Mouse (Mus musculus): ENCODE results near the gene Mrps2. TPM values are rescaled to one million over a fixed set of nuclear protein-coding genes. Genes with fewer than 3 reads are reported as not detected.

Mrps2 gene
- polyA plus RNA-seq (2015; fragmentation: Nextera tagmentation; extraction: Ambion mirVana): 24.9 and 26.5 TPM in 2 replicates

DNA sequence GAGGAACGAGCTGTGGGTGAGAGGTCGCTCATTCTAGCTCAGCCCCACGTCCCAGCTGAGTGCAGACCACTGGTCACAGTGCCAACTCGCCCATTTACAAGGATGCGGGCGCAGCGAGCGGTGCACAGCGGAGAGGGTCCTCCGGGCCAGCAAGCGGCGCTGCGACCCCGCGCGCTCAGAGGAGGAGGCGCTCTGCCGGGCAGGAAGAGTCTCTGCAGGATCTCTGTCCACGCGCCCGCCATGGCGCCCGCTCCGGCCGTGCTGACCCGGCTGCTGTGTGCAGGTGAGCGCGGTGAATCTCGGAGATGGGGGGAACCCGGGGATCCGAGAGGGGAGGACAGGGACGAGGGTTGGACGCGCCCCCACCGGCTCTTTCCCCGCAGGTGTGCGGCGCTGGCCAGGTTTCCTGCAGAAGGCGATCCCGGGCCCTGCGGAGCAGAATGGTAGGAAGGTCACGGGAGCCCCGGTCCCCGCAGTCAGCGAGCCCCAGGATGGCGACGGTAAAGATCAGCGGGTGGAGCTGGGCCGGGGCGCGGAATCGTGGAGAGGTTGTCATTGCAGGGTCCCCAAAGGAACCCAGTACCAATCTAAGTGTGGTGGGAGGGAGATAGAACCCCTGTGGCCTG is at the start of gene Mrps2:
Gene Mrps2 (plus strand): TSS at position 207 of the 626 bp plus-strand sequence.
- 1% methylated on average over 52 of the region's 52 CpGs for WGBS (ENCODE audit: insufficient replicate concordance)
- ATAC-seq: peak; percentile 92
- Histone ChIP-seq H3K36me3 (replicated peaks; ENCODE audit: insufficient read depth, low read length) (peaks cover 14% of the 10 kb centered on the region), H3K4me3 (ENCODE audit: low read depth, low read length) (peak within 1 kb of the TSS; percentile 75), H3K9me3 (ENCODE audit: low read length) (no peaks in the 10 kb centered on the region), H3K9ac (replicated peaks) (peak within 1 kb of the TSS; percentile 88), H3K27me3 (ENCODE audit: insufficient read depth, low read length) (peaks cover 3% of the 10 kb centered on the region; the same call in 1 of the 2 replicates), H3K27ac (ENCODE audit: low read depth) (no peak within 1 kb of the TSS), H3K4me2 (ENCODE audit: low read depth, low read length) (peak within 1 kb of the TSS; percentile 91), H3K4me1 (ENCODE audit: insufficient read depth) (peaks cover 16% of the 10 kb centered on the region)
- TF ChIP-seq EP300 (IDR thresholded peaks at IDR 0.05; ENCODE audit: low read depth) (no peak), CTCF (IDR thresholded peaks at IDR 0.05; ENCODE audit: low read depth) (peak; percentile 89)
- peak; percentile 88 for DNase-seq

DNA sequence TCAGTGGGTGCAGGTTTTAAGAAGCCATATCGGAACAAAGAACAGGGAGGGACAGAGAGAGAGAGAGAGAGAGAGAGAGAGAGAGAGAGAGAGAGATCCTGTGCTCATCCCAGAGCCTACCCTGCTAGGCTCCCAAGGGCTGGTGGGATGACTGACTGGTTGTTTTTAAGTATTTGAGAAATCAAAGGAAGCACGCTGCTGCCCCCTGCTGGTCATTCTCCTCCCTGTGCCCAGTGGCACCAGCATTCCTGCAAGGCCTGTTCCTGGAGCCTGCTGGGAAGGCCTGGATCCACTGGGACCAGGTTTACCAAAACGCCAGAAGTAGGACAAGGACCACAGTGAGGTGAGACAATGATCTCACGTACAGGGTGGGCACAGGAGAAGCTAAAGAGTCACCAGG is 48.0 kb upstream of the Mrps2 start:
- 19% methylated on average over 4 of the region's 4 CpGs for WGBS (ENCODE audit: insufficient replicate concordance)

GRCm38 (mm10) chr2:28423167-28423566 is 44.7 kb upstream of the Mrps2 start:
- DNase-seq (peak; percentile 66), ATAC-seq (no peak)
- no peaks in the 10 kb centered on the region for H3K9me3 ChIP-seq (ENCODE audit: low read length)
- H3K4me3 ChIP-seq (ENCODE audit: low read depth, low read length): no peak overlapping the region
- TF ChIP-seq CTCF (IDR thresholded peaks at IDR 0.05; ENCODE audit: low read depth): peak; percentile 59
- TF ChIP-seq EP300 (IDR thresholded peaks at IDR 0.05; ENCODE audit: low read depth): no peak
- no peaks in the 10 kb centered on the region for H3K4me1 ChIP-seq (ENCODE audit: insufficient read depth)
- no peaks in the 10 kb centered on the region for H3K36me3 ChIP-seq (replicated peaks; ENCODE audit: insufficient read depth, low read length)
- H3K27ac ChIP-seq (ENCODE audit: low read depth): no peak overlapping the region
- WGBS (ENCODE audit: insufficient replicate concordance): 25% methylated on average over 3 of the region's 3 CpGs
- no peak overlapping the region for H3K4me2 ChIP-seq (ENCODE audit: low read depth, low read length)
- H3K27me3 ChIP-seq (ENCODE audit: insufficient read depth, low read length): no peaks in the 10 kb centered on the region
- no peak overlapping the region for H3K9ac ChIP-seq (replicated peaks)

More for the DNA sequence above, 48.0 kb upstream of the Mrps2 start:
- Histone ChIP-seq H3K4me1 (ENCODE audit: insufficient read depth) (peaks cover 9% of the 10 kb centered on the region), H3K4me2 (ENCODE audit: low read depth, low read length) (no peak overlapping the region), H3K27me3 (ENCODE audit: insufficient read depth, low read length) (no peaks in the 10 kb centered on the region), H3K4me3 (ENCODE audit: low read depth, low read length) (no peak overlapping the region), H3K27ac (ENCODE audit: low read depth) (no peak overlapping the region), H3K9ac (replicated peaks) (no peak overlapping the region), H3K9me3 (ENCODE audit: low read length) (no peaks in the 10 kb centered on the region), H3K36me3 (replicated peaks; ENCODE audit: insufficient read depth, low read length) (no peaks in the 10 kb centered on the region)
- DNase-seq (peak; percentile 84), ATAC-seq (no peak)
- TF ChIP-seq CTCF (IDR thresholded peaks at IDR 0.05; ENCODE audit: low read depth) (peak; percentile 86), EP300 (IDR thresholded peaks at IDR 0.05; ENCODE audit: low read depth) (no peak)

GRCm38 (mm10) chr2:28427226-28427625 is 40.6 kb upstream of the Mrps2 start:
- Histone ChIP-seq H3K4me1 (ENCODE audit: insufficient read depth) (no peaks in the 10 kb centered on the region), H3K4me2 (ENCODE audit: low read depth, low read length) (no peak overlapping the region), H3K27me3 (ENCODE audit: insufficient read depth, low read length) (no peaks in the 10 kb centered on the region), H3K9me3 (ENCODE audit: low read length) (no peaks in the 10 kb centered on the region), H3K9ac (replicated peaks) (no peak overlapping the region), H3K4me3 (ENCODE audit: low read depth, low read length) (no peak overlapping the region), H3K27ac (ENCODE audit: low read depth) (no peak overlapping the region), H3K36me3 (replicated peaks; ENCODE audit: insufficient read depth, low read length) (no peaks in the 10 kb centered on the region)
- TF ChIP-seq CTCF (IDR thresholded peaks at IDR 0.05; ENCODE audit: low read depth) (no peak), EP300 (IDR thresholded peaks at IDR 0.05; ENCODE audit: low read depth) (no peak)
- ATAC-seq (no peak), DNase-seq (no peak)
- 71% methylated on average over 6 of the region's 6 CpGs for WGBS (ENCODE audit: insufficient replicate concordance)

- Histone ChIP-seq H3K4me2 (ENCODE audit: low read depth, low read length) (no peak overlapping the region), H3K9ac (replicated peaks) (no peak overlapping the region), H3K36me3 (replicated peaks; ENCODE audit: insufficient read depth, low read length) (no peaks in the 10 kb centered on the region), H3K27me3 (ENCODE audit: insufficient read depth, low read length) (no peaks in the 10 kb centered on the region), H3K4me1 (ENCODE audit: insufficient read depth) (no peaks in the 10 kb centered on the region), H3K4me3 (ENCODE audit: low read depth, low read length) (no peak overlapping the region), H3K9me3 (ENCODE audit: low read length) (no peaks in the 10 kb centered on the region), H3K27ac (ENCODE audit: low read depth) (no peak overlapping the region)
- 50% methylated on average over 6 of the region's 6 CpGs for WGBS (ENCODE audit: insufficient replicate concordance)
- TF ChIP-seq CTCF (IDR thresholded peaks at IDR 0.05; ENCODE audit: low read depth): no peak
- TF ChIP-seq EP300 (IDR thresholded peaks at IDR 0.05; ENCODE audit: low read depth): no peak
- ATAC-seq (no peak), DNase-seq (no peak)
Measured at GRCm38 (mm10) chr2:28430846-28431245, 37.0 kb upstream of the Mrps2 start.

DNA sequence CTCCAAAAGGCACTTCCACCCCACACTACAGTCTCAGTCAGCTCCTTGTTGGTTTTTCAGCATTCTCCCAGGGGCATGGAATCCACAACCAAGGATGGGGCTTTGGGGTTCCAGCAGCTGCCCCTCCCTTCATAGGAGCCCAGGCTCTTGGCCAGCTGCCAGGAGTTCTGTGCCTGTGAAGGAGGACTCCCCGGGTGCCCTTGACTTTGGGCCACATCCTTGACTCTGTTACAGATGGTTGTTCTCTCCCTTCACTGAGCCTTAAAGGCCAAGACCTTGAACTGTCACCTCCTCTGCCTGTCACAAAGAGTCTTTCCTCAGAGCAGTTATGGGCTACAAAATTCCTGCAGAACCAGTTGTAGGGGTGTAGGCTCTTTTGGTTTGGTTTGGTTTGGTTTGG is 35.1 kb upstream of the Mrps2 start:
- no peak for TF ChIP-seq EP300 (IDR thresholded peaks at IDR 0.05; ENCODE audit: low read depth)
- no peak for TF ChIP-seq CTCF (IDR thresholded peaks at IDR 0.05; ENCODE audit: low read depth)
- WGBS (ENCODE audit: insufficient replicate concordance): 13% methylated on average over 1 of the region's 1 CpGs
- ATAC-seq: no peak

More for the DNA sequence above, 35.1 kb upstream of the Mrps2 start:
- Histone ChIP-seq H3K4me3 (ENCODE audit: low read depth, low read length) (no peak overlapping the region), H3K36me3 (replicated peaks; ENCODE audit: insufficient read depth, low read length) (no peaks in the 10 kb centered on the region), H3K27me3 (ENCODE audit: insufficient read depth, low read length) (no peaks in the 10 kb centered on the region), H3K4me2 (ENCODE audit: low read depth, low read length) (no peak overlapping the region), H3K9me3 (ENCODE audit: low read length) (no peaks in the 10 kb centered on the region), H3K4me1 (ENCODE audit: insufficient read depth) (no peaks in the 10 kb centered on the region), H3K9ac (replicated peaks) (no peak overlapping the region), H3K27ac (ENCODE audit: low read depth) (no peak overlapping the region)
- DNase-seq: no peak

Measured in liver, postnatal 0 days (tissue).